Mouse (Mus musculus) lung, adult 18-20 months (tissue): ENCODE measurements at regions not wholly inside any gene's neighbourhood (a gene's known extent, or its start where the extent isn't known, plus 50 kb on each side); places are given as distances from the start of the nearest gene placed in this dataset.
A peak's percentile ranks its signal among the peaks of the same experiment; 100 is the strongest.

Experiments
- DNase-seq, 2 experiments: peaks; one replicate each; pipeline ENCODE4 v3.0.0; 2022; ENCODE audit warnings: mixed read lengths in 2 of 2

- no peak for DNase-seq
Observed at GRCm38 (mm10) chr1:39047316-39047715, 61.9 kb downstream of the Pdcl3 start.

GRCm38 (mm10) chr1:39057304-39057703, 71.9 kb downstream of the Pdcl3 start:
- DNase-seq: no peak

- DNase-seq: no peak
Observed at GRCm38 (mm10) chr1:39062509-39062908, 77.1 kb downstream of the Pdcl3 start.

- no peak for DNase-seq
Observed at GRCm38 (mm10) chr1:39063666-39064385, 78.4 kb downstream of the Pdcl3 start.

GRCm38 (mm10) chr1:39064781-39065180, 79.4 kb downstream of the Pdcl3 start:
- no peak for DNase-seq

GRCm38 (mm10) chr1:39067901-39068300, 82.5 kb downstream of the Pdcl3 start:
- peak in 1 of 2 experiments; percentile 15 for DNase-seq

- DNase-seq: no peak
Observed at GRCm38 (mm10) chr1:39069086-39069655, 83.8 kb downstream of the Pdcl3 start.

GRCm38 (mm10) chr1:39069676-39070075, 84.3 kb downstream of the Pdcl3 start:
- DNase-seq: no peak

GRCm38 (mm10) chr1:39075966-39076365, 90.6 kb downstream of the Pdcl3 start:
- no peak for DNase-seq

- no peak for DNase-seq
Observed at GRCm38 (mm10) chr1:39078584-39079315, 93.3 kb downstream of the Pdcl3 start.

GRCm38 (mm10) chr1:39083911-39084826, 98.8 kb downstream of the Pdcl3 start:
- no peak for DNase-seq

- DNase-seq: peak; percentile 21 to 48
Observed at GRCm38 (mm10) chr1:39086273-39086672, 100.9 kb downstream of the Pdcl3 start.

GRCm38 (mm10) chr1:39089875-39090274, 103.7 kb upstream of the Npas2 start:
- no peak for DNase-seq

GRCm38 (mm10) chr1:39091121-39091520, 102.4 kb upstream of the Npas2 start:
- no peak for DNase-seq

GRCm38 (mm10) chr1:39091638-39092037, 101.9 kb upstream of the Npas2 start:
- DNase-seq: no peak

GRCm38 (mm10) chr1:39093291-39093690, 100.2 kb upstream of the Npas2 start:
- no peak for DNase-seq

GRCm38 (mm10) chr1:39094001-39094400, 99.5 kb upstream of the Npas2 start:
- no peak for DNase-seq

- DNase-seq: no peak
Observed at GRCm38 (mm10) chr1:39095901-39096300, 97.6 kb upstream of the Npas2 start.

- no peak for DNase-seq
Observed at GRCm38 (mm10) chr1:39096726-39097125, 96.8 kb upstream of the Npas2 start.

GRCm38 (mm10) chr1:39097499-39097898, 96.0 kb upstream of the Npas2 start:
- DNase-seq: no peak

GRCm38 (mm10) chr1:39098154-39098553, 95.4 kb upstream of the Npas2 start:
- no peak for DNase-seq

GRCm38 (mm10) chr1:39099246-39099645, 94.3 kb upstream of the Npas2 start:
- DNase-seq: no peak

- DNase-seq: no peak
Observed at GRCm38 (mm10) chr1:39100492-39100891, 93.0 kb upstream of the Npas2 start.
